Mouse (Mus musculus) ovary, postnatal 10 days (tissue): ENCODE measurements at regions not wholly inside any gene's neighbourhood (a gene's known extent, or its start where the extent isn't known, plus 50 kb on each side); places are given as distances from the start of the nearest gene placed in this dataset.

ENCODE experiments used
- DNase-seq: peaks from one replicate; pipeline ENCODE4 v3.0.0; 2022; ENCODE audit warnings: low spot score

DNA sequence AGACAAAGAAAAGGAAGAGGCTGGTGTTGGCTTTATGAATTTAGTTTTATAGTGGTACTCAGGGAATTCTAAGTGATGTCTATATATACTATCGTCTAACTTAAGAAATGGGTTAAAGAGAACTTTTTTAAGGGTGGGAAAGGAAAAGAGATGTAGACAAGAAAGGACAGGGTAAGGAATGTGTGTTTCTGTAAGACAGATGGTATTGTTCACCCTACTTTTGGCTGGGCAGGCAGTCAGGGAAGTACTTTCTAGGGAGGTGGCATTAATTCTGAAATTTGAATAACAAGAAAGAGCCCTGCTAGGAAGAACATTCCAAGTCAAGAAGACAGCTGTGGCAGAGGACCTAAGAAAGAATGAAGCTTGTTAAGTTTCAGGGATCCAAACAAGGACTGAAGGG lies 263.0 kb downstream of the Pik3r1 start:
- DNase-seq, result no peak

DNA sequence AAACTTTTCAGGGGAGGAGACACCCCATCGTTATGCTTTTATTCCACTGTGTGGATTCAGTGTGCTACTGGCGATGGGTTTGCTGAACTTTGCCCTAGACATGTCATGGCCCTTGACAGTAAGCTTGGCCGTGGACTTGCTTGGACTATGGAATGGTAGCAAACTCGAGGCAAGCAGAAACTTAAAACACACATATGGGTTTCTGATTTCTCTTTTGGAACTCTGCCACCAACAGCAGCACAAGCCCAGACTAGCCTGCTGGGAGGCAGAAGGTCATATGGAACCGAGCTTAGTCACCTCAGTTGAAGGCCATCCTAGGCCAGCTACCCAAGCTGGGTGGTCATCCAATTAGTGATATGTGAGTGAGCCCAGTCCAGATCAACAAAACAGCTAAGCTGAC lies 263.8 kb downstream of the Pik3r1 start:
- no peak for DNase-seq

DNA sequence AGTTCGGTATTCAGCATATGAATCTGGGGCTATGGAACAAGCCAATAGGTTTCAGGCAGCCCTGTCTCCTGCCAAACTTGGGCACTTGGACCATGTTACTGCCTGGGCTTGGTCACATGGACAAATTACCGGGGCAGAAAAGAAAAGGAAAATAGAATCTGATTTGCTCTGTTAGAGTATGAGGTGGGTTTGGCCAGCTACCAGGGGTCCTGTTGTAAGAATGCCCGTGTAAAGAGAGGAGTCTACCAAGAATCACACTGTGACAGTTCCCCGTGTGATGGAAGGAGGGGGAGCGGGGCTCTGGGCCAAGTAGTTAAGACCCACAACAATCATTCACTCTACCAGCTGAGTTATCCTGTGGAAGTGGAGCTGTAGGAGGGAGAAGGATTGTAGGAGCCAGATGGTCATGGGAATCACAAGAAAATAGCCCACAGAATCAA lies 266.2 kb downstream of the Pik3r1 start:
- DNase-seq, result no peak

DNA sequence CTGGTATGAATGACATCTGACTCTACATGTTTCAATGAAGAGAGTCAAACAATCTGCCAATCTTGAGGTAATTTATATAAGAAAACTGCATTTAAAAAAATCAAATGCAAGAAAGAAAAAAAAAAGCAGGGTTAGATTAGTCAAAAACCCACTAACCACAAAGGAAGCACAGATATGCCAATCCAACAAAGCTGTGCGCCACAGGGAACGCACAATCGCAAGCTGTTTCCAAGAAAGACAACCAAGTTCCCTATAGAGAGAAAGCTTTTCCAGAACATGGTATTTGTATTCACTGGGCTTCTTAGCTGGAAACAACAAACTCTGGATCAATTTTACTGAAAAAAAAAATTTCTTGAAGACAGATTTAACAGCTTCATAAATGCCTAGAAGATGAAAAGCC lies 267.0 kb downstream of the Pik3r1 start:
- DNase-seq, result no peak

DNA sequence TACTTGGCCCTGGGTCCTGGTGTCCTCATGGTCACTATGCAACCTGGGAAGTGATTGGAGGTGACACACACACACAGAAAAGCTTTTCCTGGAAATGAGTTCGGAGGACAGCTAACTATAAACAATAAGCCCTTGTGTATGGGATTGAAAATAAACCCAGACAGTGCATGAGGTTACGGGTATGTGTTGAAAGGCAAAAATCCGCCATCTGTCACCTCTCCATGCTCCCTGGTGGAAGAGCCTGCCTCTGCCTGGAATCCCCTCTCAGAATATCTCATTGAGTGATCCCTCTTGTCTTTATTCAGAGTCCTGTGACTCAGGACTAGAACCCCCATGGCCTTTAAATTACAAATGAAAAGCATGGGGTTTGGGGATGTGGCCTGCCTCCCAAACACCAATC lies 276.2 kb downstream of the Pik3r1 start:
- DNase-seq, result no peak

DNA sequence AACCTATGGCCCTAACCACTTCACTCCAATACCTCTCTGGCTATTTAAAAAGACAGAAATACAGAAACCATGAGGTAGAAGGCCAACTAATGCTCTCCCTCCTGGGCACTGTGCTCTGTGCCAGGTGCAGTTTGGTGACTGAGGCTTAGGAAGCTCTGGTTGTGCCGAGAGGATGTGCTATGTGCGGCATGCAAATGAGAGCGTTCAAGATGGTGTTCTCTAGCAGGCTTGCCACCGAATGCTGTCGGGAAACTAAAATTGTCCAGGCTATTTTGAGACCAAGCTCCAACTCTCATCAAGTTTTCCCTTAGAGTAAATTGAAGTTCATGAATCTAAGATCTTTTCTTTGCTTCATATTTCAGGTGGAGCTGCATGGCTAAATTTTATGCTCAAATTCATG lies 277.1 kb downstream of the Pik3r1 start:
- no peak for DNase-seq

DNA sequence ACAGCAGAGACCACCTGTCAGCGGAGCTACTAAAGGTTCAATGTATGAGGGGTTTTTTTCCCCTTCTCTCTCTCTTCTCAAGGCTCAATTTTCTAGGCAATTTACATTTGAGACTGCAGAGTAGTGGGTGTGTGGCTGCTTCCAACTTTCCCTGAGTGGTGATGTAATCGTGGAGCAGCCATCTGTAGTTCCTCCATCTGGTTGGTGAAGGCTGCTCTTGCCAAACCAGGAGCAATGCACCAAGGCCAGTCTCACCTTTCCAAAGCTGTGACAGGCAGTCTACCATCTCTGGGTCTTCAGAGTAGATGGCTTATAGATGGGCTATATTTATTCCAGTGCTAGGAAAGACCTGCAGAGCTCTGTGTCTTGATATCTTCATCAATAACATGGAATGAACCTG lies 280.4 kb downstream of the Pik3r1 start:
- no peak for DNase-seq

DNA sequence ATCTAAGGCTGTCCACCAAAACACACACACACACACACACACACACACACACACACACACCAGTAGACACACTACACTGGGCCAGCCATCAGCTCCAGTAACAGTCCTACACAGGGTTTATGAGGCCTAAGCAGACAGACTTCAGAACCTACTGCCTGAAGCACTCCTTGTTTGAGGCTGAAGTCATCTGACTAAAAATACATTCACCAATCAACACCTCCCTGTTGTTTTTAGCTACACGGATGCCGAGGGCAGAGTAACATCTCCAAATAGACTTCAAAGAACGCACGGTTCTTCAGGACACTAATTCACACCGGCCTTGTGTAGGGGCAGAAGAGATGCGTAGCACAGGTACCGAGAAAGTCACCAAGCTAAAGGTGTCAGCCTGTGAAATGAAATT lies 282.2 kb downstream of the Pik3r1 start:
- DNase-seq, result no peak

DNA sequence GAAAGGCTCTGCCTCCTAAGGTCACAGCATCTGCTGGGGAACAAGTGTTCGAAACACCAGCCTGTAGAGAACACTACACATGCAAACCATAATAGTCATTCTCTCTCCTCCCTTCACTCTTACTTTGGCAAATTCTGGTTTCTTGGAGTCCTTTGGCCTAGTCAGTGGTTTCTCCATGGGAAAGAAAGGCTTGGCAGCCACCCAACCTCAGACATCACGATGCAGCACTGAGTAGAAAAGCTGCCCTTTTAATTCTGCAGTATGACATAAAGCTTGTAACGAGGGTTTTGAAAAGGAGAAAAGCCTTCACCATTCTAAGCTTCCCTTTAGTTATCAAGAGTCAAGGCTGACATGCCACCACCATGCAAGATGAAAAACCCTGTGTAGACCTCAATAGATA lies 284.2 kb downstream of the Pik3r1 start:
- DNase-seq, result no peak

DNA sequence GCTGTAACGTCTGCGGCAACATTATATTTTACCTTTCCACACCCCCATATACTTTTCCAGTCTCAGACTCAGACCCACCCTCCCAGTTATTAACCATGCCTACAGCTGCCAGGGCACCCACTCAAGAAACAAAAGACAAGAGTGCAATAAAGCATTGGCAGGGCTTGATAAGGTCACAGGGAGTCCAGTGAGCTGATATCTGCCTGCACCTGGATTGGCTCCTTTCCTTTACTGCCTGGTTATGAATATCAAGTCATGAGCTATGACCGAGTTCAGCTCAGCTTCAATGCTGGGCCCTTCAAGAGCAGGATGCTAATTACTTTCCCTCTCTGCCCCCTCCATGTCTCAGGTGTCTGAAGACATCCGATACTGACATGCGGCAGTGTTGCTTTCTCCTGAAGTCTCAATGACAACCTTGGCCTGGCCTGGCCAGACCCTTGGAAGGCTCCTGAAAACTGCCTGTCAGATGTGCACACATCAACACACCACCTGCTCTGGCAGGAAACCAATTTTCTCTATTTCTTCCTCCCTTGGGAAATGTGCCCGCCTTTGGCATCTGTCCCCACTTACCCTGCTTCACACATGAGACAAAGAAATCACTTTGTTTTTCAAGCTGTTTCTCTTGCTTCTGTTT lies 286.3 kb downstream of the Pik3r1 start:
- no peak for DNase-seq

DNA sequence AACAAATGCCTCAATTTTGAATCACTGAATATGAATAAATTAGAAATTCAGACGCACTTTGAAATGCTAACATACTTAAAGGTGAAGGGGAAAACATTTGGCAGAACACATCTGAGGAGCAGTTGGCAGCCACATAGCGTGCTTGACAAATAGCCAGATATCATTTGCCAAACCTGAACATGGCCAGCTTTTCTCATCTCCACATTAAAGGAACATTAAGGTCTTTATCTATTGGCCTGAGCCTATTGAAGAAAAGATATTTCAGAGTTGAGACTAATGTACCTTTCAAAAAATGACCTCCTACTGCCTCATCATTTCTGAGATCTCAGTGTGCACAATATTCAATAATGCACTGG lies 288.7 kb downstream of the Pik3r1 start:
- no peak for DNase-seq

DNA sequence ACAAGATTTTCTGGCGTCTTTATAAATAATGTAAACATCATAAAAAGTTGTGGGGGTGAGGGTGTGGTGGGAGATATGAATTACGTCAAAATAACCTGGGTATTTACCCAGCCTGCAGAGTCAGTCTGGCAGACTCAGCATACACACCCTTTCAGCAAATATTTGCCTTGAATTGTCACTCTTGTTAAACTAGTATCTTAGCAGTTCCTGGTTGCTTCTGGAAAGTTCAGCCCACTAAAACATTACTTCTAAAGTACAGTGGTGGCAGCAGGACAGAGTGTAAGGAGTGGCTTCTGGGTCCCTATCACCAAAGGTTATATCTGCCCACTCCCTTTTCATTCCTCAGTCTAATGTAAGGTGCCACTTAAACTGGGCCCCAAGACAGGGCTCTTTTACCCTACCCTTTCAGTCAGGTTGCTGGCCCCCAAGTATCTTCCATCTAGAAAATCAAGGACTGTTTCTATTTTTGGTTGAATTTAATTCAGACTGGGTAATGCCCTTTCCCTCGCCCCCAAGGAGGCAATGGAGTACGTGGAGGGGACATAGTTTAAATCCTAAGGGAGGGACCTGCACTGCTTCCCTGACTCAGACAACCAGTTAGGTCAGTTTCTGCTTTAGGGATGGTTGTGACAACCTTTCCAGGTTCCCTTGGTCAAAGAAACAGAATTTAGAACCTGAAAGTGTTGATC lies 289.3 kb downstream of the Pik3r1 start:
- DNase-seq, result no peak

DNA sequence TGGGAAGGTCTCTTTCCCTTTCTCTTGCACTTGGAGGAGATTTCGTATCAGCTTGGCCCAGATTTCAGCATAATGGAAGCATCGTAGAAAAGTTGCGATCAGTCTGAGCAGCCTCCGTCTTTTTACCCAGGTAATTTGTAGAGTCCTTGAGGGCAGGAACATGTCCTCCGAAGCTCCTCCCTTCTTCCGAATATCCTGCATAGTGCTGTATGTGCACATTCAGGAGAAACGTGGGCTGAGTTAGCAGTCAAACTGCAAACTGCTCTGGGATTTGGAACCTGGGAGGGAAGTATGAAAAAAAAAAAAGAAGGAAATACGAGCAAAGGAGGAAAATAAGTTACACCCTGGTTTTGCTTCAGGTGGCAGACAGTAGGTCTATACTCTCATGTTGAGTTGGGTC lies 294.7 kb downstream of the Pik3r1 start:
- no peak for DNase-seq

DNA sequence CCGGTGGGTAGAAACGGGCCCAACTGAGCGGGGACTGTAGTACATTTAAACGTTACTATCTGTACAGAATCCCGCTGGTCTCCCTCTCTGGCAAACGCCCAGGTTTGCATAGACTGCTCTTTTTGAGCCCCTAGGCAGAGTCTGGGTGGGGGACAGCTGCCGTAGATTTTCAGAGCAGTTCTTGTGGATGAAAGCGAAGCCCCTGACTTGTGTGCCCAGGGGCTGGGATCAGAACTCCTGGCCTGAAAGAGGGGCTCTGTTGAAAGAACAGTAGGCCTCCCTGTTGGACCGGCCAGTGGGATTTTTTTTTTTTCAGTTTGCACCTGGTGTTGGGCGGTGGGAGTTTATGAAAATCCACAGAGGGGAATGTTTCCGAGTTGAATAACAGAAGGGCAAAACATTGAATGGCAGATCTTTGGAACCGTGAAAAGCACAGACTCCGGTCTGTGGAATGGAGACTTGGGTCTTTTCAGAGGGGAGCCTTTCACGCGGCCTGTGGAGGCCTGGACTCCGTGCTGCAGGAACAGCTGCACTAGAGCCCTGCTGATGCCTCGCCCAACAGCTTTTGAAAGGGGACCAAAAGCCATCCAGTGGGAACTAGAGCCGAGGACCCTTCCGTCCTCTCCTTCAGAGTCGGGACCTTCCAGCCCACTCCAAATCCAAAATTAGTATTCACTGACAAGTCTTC lies 297.3 kb downstream of the Pik3r1 start:
- no peak for DNase-seq

DNA sequence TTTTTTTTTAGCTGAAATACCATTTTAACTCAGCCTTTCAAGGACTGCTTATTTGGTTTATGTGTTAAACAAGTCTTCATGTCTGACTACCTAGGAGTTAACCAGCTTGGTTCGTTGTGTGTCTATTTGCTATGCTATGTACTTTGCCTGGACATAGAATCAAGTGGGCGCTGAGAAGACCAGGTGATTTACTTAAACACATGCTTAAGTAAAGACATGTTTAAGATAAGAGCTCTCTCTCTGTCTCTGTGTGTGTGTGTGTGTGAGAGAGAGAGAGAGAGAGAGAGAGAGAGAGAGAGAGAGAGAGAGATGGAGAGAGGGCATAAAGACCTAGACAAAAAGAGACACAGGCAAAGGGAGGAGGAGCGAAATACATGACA lies 302.3 kb downstream of the Pik3r1 start:
- no peak for DNase-seq

DNA sequence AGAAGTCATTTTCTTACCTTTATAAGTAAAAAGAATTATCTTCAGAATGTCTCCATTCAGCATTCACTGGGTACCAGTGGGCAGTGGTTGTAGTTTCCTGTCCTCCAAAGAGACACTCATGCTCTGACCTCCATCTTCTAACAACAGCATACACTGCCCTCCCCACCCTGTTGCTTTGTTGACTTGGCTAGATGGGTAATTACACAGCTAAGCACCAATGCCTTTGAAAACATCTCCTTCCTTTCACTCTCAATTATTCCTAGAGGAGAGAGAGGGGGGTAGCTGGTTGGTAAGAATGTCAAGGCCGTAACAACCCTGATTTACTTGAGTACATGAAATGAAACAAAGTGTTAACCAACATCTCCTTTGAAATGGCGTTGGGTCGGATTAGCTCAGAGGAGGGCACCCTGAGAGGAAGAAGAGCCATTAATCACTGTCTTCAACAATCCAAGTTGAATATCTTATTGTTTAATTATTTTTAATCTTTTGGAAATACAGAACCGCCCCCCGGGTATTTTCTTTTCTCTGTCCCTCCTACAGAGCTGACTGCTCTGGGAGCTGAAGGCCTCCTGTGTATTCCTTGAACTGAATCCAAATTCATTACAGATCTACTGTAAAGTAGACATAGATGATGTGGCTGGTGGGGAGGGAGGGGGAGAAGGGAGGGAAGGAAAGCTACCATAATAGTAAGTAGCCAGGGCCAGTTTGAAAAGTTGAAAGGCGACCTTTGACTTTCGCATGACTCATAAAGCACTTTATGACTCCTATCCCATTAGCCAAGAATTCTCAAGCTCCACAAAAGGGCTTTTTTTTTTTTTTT lies 302.9 kb downstream of the Pik3r1 start:
- DNase-seq, result no peak

DNA sequence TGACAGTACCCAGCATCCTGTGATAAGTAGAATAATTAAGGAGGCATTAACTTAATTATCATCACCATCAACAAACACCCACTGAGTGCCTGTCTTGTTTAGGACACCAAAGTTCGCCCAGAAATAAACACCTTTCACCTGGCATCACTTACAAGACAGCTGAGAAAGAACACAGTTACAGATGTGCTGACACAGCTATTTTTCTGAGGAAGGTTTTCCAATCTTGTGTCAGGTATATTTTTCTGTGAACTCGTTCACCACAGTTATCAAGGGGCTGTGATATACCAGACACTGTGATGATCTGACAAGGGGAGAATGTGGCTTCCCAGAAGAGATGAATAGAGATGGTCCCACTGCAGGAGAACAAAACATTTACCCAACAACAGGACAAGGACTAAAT lies 311.1 kb downstream of the Pik3r1 start:
- no peak for DNase-seq

DNA sequence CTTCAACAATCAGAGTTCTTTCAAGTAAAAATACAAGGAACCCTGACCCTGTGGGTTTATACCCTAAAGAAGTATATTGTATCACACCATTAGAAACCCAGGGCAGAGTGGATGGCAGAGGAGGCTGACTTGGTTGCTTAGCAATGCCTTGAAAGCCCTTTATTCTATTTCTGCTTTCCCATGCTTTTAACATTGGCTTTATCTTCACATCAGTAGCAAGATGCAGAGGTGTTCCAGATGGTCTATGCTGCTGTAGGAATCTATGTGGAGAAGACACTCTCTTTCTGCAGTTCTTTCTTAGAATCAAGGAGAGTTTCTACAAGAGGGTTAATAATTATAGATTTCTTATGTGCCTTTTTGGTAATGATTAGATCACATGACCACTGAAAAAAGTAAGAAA lies 313.7 kb downstream of the Pik3r1 start:
- no peak for DNase-seq

DNA sequence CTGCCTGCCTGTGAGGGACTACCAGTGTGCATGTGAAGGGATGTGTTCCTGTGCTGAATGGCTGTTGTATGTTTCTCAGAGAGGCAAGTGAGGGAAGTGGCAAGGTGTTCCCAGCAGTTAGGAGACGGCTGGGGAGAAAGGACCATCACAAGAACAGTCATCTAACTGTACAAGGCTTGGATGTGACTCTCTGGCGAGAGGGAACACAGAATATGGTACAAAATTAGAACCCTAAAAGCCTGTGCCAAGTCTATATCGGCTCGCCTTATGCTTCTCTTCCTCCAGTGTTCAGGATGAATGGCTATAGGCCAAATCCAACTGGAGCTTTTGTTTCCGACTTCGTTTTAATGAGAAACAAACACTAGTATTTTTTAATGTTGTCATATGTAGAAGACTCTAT lies 317.5 kb downstream of the Pik3r1 start:
- no peak for DNase-seq

DNA sequence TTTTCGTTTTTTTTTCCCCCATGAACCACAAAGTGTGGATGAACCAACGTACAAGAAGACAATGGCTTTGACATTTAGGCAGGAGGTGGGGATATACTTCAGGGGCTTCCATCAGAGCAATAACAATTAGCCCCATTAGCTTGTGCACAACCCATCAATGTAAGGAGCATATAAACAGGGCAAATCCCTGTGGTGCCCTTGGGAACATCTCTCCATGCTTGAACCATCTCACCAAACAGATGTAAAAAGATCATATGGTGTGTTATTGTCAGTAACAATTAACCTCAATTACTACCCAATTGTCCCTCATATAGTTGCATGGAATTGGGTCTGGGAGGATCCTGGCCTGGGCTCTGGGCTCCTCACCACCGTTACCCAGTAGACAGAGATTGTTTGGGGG lies 328.5 kb downstream of the Pik3r1 start:
- DNase-seq, result no peak

DNA sequence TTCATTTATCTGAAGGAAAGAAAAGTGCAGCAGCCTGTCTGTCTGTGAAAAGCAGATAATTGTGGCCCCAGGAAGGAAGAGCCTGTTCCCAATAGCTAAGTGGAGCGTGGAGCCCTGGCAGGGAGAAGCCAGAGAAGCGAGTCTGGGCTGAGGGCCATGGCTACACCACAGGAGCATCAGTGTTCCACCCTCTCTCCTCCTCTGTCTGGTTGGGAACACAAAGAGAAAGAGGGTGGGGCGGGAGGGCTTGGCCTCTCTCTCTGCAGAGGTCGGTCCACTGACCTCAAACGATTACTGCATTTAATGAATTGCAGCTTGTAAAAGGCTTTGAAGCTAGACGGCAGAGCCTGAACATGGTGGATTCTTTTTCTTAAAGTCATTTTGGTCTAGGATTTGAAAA lies 329.0 kb downstream of the Pik3r1 start:
- no peak for DNase-seq

DNA sequence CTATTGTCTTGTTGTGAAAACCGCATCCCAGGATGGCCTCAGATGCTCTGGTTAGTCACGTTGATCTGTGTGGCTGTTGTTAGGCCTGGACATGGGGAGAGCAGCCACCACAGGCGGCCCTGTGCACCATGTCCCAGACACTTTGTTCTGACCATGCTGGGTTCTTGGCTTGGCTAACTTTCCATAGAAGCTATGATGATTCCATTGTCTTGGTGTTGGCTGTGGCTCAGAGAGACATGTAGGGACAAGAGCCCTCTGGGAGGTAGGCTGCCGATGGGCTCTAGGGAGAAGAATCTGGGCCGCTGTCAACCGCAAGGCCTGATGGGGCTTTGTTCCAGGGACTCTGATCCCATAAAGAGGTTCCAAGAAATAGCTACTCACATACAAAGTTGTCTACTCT lies 334.9 kb downstream of the Pik3r1 start:
- no peak for DNase-seq
